9 mouse cellular contexts compared by ENCODE assay signal in genomic region chr11:116108464-116109137, GRCm38 (mm10). TPM values are rescaled to one million over a fixed set of nuclear protein-coding genes. Genes with fewer than 3 reads are reported as not detected.
DNase-seq lines count a peak whose midpoint lies in the region; ATAC-seq lines count a peak whose summit lies in the region.
"Had no signal": no experiment of that assay in that cellular context is flagged by ENCODE, and none has a peak within 500 bp of the region (broad histone marks: within the 10 kb centered on the region; RNA-seq: fewer than 3 reads in every experiment).

No protein-coding gene starts in this region.

- H3K4me1 ChIP-seq in forebrain, embryonic 12.5 days, result peaks cover 53% of the 10 kb centered on the region
- H3K4me1 ChIP-seq in limb, embryonic 12.5 days (replicated peaks), result peaks cover 58% of the 10 kb centered on the region
- H3K4me1 ChIP-seq in midbrain, embryonic 15.5 days, result peaks cover 40% of the 10 kb centered on the region

- peaks cover 79% of the 10 kb centered on the region for H3K27me3 ChIP-seq in forebrain, embryonic 12.5 days
- peaks cover 78% of the 10 kb centered on the region for H3K27me3 ChIP-seq in limb, embryonic 12.5 days
- H3K27me3 ChIP-seq in midbrain, embryonic 15.5 days (replicated peaks), result peaks cover 64% of the 10 kb centered on the region
- H3K27me3 ChIP-seq: Patski had no signal

- peak; percentile 64 for DNase-seq in ovary, postnatal 36 days (ENCODE audit: low spot score)
- no peak for DNase-seq in ovary, postnatal 10 days (ENCODE audit: low spot score)
- peak; percentile 88 for DNase-seq in heart, postnatal 36 days
- DNase-seq in left cerebral cortex, postnatal 36 days (ENCODE audit: low spot score in 2 of 2), result no peak
- no peak for DNase-seq in right cerebral cortex, adult 2 months (ENCODE audit: low spot score in 2 of 2)

- H3K27ac ChIP-seq in forebrain, embryonic 12.5 days, result no peak overlapping the region
- H3K27ac ChIP-seq in limb, embryonic 12.5 days, result no peak overlapping the region
- H3K27ac ChIP-seq in midbrain, embryonic 15.5 days, result no peak overlapping the region

- no peaks in the 10 kb centered on the region for H3K9me3 ChIP-seq in forebrain, embryonic 12.5 days
- H3K9me3 ChIP-seq in limb, embryonic 12.5 days, result no peaks in the 10 kb centered on the region
- no peaks in the 10 kb centered on the region for H3K9me3 ChIP-seq in midbrain, embryonic 15.5 days

- no peak for ATAC-seq in forebrain, embryonic 12.5 days (ENCODE audit: low FRiP score)
- no peak for ATAC-seq in limb, embryonic 12.5 days (ENCODE audit: insufficient number of reproducible peaks, insufficient read depth, low FRiP score, low TSS enrichment, low read depth)
- no peak for ATAC-seq in midbrain, embryonic 15.5 days (replicated peaks)

- peak overlapping the region; percentile 4; the same call in 1 of the 2 replicates for H3K4me2 ChIP-seq in forebrain, embryonic 12.5 days
- H3K4me2 ChIP-seq in limb, embryonic 12.5 days, result peak overlapping the region; percentile 61
- H3K4me2 ChIP-seq in midbrain, embryonic 15.5 days, result peak overlapping the region; percentile 49

- H3K4me3 ChIP-seq in forebrain, embryonic 12.5 days (replicated peaks), result peak overlapping the region; percentile 38; the same call in 1 of the 2 replicates
- peak overlapping the region; percentile 44 for H3K4me3 ChIP-seq in limb, embryonic 12.5 days (replicated peaks)
- peak overlapping the region; percentile 35 for H3K4me3 ChIP-seq in midbrain, embryonic 15.5 days

- no peak overlapping the region for H3K9ac ChIP-seq in forebrain, embryonic 12.5 days
- H3K9ac ChIP-seq in limb, embryonic 12.5 days (replicated peaks), result 0 out of 2 replicates have a peak overlapping the region, but pooled peaks have one; percentile 18
- H3K9ac ChIP-seq in midbrain, embryonic 15.5 days, result no peak overlapping the region; the same call in 1 of the 2 replicates

- no peaks in the 10 kb centered on the region for H3K36me3 ChIP-seq in forebrain, embryonic 12.5 days (replicated peaks)
- no peaks in the 10 kb centered on the region for H3K36me3 ChIP-seq in limb, embryonic 12.5 days
- H3K36me3 ChIP-seq in midbrain, embryonic 15.5 days (replicated peaks), result no peaks in the 10 kb centered on the region

- intact Hi-C loops in heart, postnatal 36 days (cut with DNase I), result loop anchor here (1.0 kb wide), 1 partner anchor 20 kb away; no protein-coding TSS in a partner anchor
- intact Hi-C loops in left cerebral cortex, postnatal 36 days (cut with DNase I), result no loop called here

- 2% methylated on average over 23 of the region's 23 CpGs for WGBS in forebrain, embryonic 12.5 days
- WGBS in limb, embryonic 12.5 days, result 6% methylated on average over 23 of the region's 23 CpGs
- 3% methylated on average over 23 of the region's 23 CpGs for WGBS in midbrain, embryonic 15.5 days

RNA-seq across cellular contexts. Expression of gene Trim47, which starts 18.4 kb away (rescaled TPM):
- 2.7 and 3.2 TPM in 2 replicates for polyA plus RNA-seq in forebrain, embryonic 12.5 days (2016; fragmentation: Nextera tagmentation; extraction: Ambion mirVana)
- total RNA-seq in heart, postnatal 36 days (2021), result 10 to 100 TPM; 25.2 to 34.2 TPM
- 6.0 and 7.9 TPM in 2 replicates for polyA plus RNA-seq in limb, embryonic 12.5 days (2016; fragmentation: Nextera tagmentation; extraction: Ambion mirVana)
- polyA plus RNA-seq in midbrain, embryonic 15.5 days (2015; fragmentation: Nextera tagmentation; extraction: Ambion mirVana), result 10.5 and 12.2 TPM in 2 replicates
- 1 to 10 TPM; 7.0 to 9.6 TPM for total RNA-seq in left cerebral cortex, postnatal 36 days (2021)

RNA-seq across cellular contexts. Expression of gene Wbp2, which starts 21.8 kb away (rescaled TPM):
- polyA plus RNA-seq in forebrain, embryonic 12.5 days (2016; fragmentation: Nextera tagmentation; extraction: Ambion mirVana), result 92.3 and 101 TPM in 2 replicates
- total RNA-seq in heart, postnatal 36 days (2021), result 100 to 1,000 TPM in 1 of 2 experiments, 10 to 100 TPM in 1; 97.0 to 106 TPM
- polyA plus RNA-seq in limb, embryonic 12.5 days (2016; fragmentation: Nextera tagmentation; extraction: Ambion mirVana), result 33.2 and 36.6 TPM in 2 replicates
- polyA plus RNA-seq in midbrain, embryonic 15.5 days (2015; fragmentation: Nextera tagmentation; extraction: Ambion mirVana), result 165 and 173 TPM in 2 replicates
- total RNA-seq in left cerebral cortex, postnatal 36 days (2021), result 100 to 1,000 TPM; 388 to 420 TPM

RNA-seq across cellular contexts. Expression of gene Trim65, which starts 22.3 kb away (rescaled TPM):
- polyA plus RNA-seq in forebrain, embryonic 12.5 days (2016; fragmentation: Nextera tagmentation; extraction: Ambion mirVana), result 1.9 and 2.1 TPM in 2 replicates
- total RNA-seq in heart, postnatal 36 days (2021), result 1 to 10 TPM; 7.4 to 7.6 TPM
- 2.1 and 3.0 TPM in 2 replicates for polyA plus RNA-seq in limb, embryonic 12.5 days (2016; fragmentation: Nextera tagmentation; extraction: Ambion mirVana)
- polyA plus RNA-seq in midbrain, embryonic 15.5 days (2015; fragmentation: Nextera tagmentation; extraction: Ambion mirVana), result 2.7 and 3.1 TPM in 2 replicates
- total RNA-seq in left cerebral cortex, postnatal 36 days (2021), result 1 to 10 TPM; 7.2 to 8.4 TPM

RNA-seq across cellular contexts. Expression of gene Mrpl38, which starts 30.1 kb away (rescaled TPM):
- 89.6 and 90.5 TPM in 2 replicates for polyA plus RNA-seq in forebrain, embryonic 12.5 days (2016; fragmentation: Nextera tagmentation; extraction: Ambion mirVana)
- 10 to 100 TPM; 62.9 to 63.4 TPM for total RNA-seq in heart, postnatal 36 days (2021)
- 86.9 and 90.8 TPM in 2 replicates for polyA plus RNA-seq in limb, embryonic 12.5 days (2016; fragmentation: Nextera tagmentation; extraction: Ambion mirVana)
- 81.7 and 85.1 TPM in 2 replicates for polyA plus RNA-seq in midbrain, embryonic 15.5 days (2015; fragmentation: Nextera tagmentation; extraction: Ambion mirVana)
- 10 to 100 TPM; 58.3 to 62.1 TPM for total RNA-seq in left cerebral cortex, postnatal 36 days (2021)

RNA-seq across cellular contexts. Expression of gene Unc13d, which starts 30.8 kb away (rescaled TPM):
- 0.69 and 0.73 TPM in 2 replicates for polyA plus RNA-seq in forebrain, embryonic 12.5 days (2016; fragmentation: Nextera tagmentation; extraction: Ambion mirVana)
- under 1 TPM; 0.41 to 0.42 TPM for total RNA-seq in heart, postnatal 36 days (2021)
- polyA plus RNA-seq in limb, embryonic 12.5 days (2016; fragmentation: Nextera tagmentation; extraction: Ambion mirVana), result 1.4 and 1.7 TPM in 2 replicates
- 0.70 and 1.5 TPM in 2 replicates for polyA plus RNA-seq in midbrain, embryonic 15.5 days (2015; fragmentation: Nextera tagmentation; extraction: Ambion mirVana)
- 1 to 10 TPM in 1 of 2 experiments, under 1 TPM in 1; 0.93 to 1.0 TPM for total RNA-seq in left cerebral cortex, postnatal 36 days (2021)

Comparison
In these comparisons a context has a peak if more than half of its experiments do, and no peak if none do; other contexts are left out.
1. DNase-seq: peak in ovary, postnatal 36 days (single experiment) and heart, postnatal 36 days (2 of 2); none in ovary, postnatal 10 days (single experiment), left cerebral cortex, postnatal 36 days (0 of 2) and right cerebral cortex, adult 2 months (0 of 2).
2. H3K4me2 ChIP-seq: peak in every context shown above with its lines; median percentile 61 in limb, embryonic 12.5 days; 49 in midbrain, embryonic 15.5 days; 4 in forebrain, embryonic 12.5 days.
3. Peak in every context shown above with its lines, with median percentiles within 50 percentile points of each other: H3K4me3 ChIP-seq.